Mouse (Mus musculus): ENCODE results near the gene Kat2b. TPM values are rescaled to one million over a fixed set of nuclear protein-coding genes. Genes with fewer than 3 reads are reported as not detected.
"Not testable (repeated sequence)": the region's sequence is repeated elsewhere in the genome, so short reads cannot be mapped to it uniquely, and the experiment has no call there.

The Kat2b gene
- polyA plus RNA-seq, 1 experiment from 2014 or later, result 5.8 TPM

GRCm38 (mm10) chr17:53656369-53656860 lies 89.8 kb downstream of the Kat2b start:
- 66% methylated on average over 6 of the region's 6 CpGs for WGBS
- no peaks in the 10 kb centered on the region for H3K27me3 ChIP-seq
- ATAC-seq (ENCODE audit: low FRiP score, low read depth), result no peak; the same call in 1 of the 2 replicates
- no peak overlapping the region for H3K9ac ChIP-seq
- H3K4me2 ChIP-seq (replicated peaks), result no peak overlapping the region
- no peak overlapping the region for H3K4me3 ChIP-seq
- no peaks in the 10 kb centered on the region for H3K4me1 ChIP-seq
- H3K27ac ChIP-seq, result no peak overlapping the region
- H3K36me3 ChIP-seq, result peaks cover 47% of the 10 kb centered on the region
- H3K9me3 ChIP-seq, result no peaks in the 10 kb centered on the region

DNA sequence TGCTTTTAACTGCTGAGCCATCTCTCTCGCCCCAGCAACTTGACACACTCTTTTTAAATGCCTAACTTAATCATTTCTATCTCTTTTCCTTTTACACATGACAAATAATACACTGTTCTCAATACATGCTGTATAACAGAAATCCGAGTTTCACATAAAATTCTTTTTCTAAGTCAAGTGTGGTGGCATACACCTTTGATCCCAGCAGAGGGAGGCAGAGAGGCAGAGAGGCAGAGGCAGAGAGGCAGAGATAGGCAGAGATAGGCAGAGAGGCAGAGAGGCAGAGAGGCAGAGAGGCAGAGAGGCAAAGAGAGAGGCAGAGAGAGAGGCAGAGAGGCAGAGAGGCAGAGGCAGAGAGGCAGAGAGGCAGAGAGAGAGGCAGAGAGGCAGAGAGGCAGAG lies 90.7 kb downstream of the Kat2b start:
- ATAC-seq (ENCODE audit: low FRiP score, low read depth); H3K4me2 ChIP-seq (replicated peaks); H3K9ac ChIP-seq; H3K4me3 ChIP-seq; H3K27me3 ChIP-seq; H3K27ac ChIP-seq; H3K4me1 ChIP-seq; H3K9me3 ChIP-seq: not testable (repeated sequence)
- WGBS, result 68% methylated on average over 2 of the region's 2 CpGs
- H3K36me3 ChIP-seq, result peaks cover 54% of the 10 kb centered on the region

DNA sequence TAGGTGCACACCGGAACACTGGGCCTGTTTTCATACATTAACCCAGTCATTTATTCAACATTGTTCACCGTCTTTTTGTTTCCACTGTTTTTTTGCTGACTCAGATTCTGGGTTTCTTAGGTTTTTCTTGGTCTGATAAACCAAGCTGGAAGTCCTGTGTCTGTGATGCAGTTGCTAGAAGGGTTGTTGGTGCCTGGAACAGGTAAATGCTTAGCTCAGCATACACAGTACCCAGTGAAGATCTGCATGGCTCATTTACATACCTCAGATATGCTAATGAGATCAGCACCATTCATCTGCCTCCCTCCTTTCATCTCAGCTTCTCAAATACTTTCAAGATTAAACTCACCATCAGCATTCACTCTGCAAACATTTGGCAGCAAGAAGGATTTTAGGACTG lies 92.0 kb downstream of the Kat2b start:
- H3K27me3 ChIP-seq, result no peaks in the 10 kb centered on the region
- H3K4me2 ChIP-seq (replicated peaks), result no peak overlapping the region
- no peak for ATAC-seq (ENCODE audit: low FRiP score, low read depth)
- H3K4me3 ChIP-seq, result no peak overlapping the region
- H3K4me1 ChIP-seq, result no peaks in the 10 kb centered on the region
- H3K9me3 ChIP-seq, result no peaks in the 10 kb centered on the region
- H3K27ac ChIP-seq, result no peak overlapping the region
- no peak overlapping the region for H3K9ac ChIP-seq
- peaks cover 44% of the 10 kb centered on the region for H3K36me3 ChIP-seq
- 84% methylated on average over 2 of the region's 2 CpGs for WGBS

DNA sequence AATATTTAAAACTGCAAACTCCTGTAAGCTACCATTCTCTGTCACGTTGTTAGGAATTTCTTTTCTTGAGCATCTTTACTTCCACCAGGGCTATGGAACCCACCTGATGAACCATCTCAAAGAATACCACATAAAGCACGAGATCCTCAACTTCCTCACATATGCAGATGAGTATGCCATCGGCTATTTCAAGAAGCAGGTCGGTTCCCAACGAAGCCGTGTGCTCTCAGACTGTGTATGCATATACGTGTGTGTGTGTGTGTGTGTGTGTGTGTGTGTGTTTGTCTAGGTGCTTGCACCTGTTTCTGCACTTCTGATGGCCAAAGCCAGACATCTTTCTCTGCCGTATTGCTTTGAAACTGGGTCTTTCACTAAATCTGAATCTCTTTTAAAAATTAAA lies 92.6 kb downstream of the Kat2b start:
- Histone ChIP-seq H3K9me3 (no peaks in the 10 kb centered on the region), H3K4me3 (no peak overlapping the region), H3K36me3 (peaks cover 43% of the 10 kb centered on the region), H3K27me3 (no peaks in the 10 kb centered on the region), H3K27ac (no peak overlapping the region), H3K9ac (no peak overlapping the region), H3K4me2 (replicated peaks) (no peak overlapping the region), H3K4me1 (no peaks in the 10 kb centered on the region)
- ATAC-seq (ENCODE audit: low FRiP score, low read depth), result no peak
- WGBS, result 83% methylated on average over 8 of the region's 8 CpGs

DNA sequence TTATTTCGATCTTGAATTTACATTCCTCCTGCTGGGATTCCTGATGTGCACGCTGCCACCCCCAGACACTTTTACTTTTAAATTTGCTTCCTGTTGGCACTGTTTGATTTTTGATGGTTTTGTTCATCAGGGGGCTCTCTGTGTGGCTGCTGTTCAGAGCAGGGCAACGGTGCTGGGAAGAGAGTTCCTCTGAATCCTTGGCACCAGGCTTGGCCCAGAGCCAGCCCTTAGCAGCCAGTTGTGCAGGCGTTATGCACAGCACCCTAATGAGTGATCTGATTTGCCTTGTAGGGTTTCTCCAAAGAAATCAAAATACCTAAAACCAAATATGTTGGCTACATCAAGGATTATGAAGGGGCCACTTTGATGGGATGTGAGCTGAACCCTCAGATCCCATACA lies 93.1 kb downstream of the Kat2b start:
- no peak overlapping the region for H3K4me3 ChIP-seq
- no peak overlapping the region for H3K4me2 ChIP-seq (replicated peaks)
- ATAC-seq (ENCODE audit: low FRiP score, low read depth), result no peak
- no peaks in the 10 kb centered on the region for H3K4me1 ChIP-seq
- peaks cover 41% of the 10 kb centered on the region for H3K36me3 ChIP-seq
- no peaks in the 10 kb centered on the region for H3K27me3 ChIP-seq
- H3K9me3 ChIP-seq, result no peaks in the 10 kb centered on the region
- 71% methylated on average over 4 of the region's 4 CpGs for WGBS
- H3K27ac ChIP-seq, result no peak overlapping the region
- no peak overlapping the region for H3K9ac ChIP-seq

DNA sequence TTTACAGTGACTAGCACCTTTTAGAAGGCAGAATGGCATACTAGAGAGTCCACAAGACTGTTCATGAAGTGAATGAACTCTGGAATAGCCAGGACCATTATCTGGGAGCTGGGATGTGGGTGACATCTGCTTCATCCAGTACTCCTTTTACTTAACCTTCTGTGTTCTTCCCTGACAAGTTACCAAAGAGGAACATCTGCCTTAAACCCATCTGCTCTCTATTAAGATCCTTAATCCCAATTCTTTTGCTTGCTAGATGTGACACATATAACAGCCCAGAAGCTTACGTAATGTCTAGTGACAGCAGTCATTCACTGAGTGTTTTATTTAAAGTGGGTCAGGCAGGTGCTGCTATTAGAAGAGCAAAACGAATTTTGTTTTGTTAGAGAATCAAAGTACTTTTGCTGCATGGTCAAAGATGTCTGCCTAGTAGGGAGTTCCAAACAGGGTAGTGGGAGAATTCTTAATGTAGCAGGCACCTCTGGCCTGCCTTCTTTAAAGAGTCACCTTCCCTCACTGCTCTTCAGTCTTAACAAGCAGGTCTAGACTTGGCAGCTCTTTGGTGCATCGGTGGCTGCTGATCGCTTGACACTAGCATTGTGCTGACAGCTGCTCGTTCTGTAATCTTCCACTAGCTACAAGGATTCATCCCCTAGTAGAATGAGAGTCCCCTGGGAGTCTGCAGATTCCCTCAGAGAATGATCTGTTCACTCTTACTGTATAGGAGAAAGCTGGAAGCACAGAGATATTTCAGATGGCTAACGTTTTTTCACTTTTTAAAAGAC lies 94.6 kb downstream of the Kat2b start:
- H3K9me3 ChIP-seq, result no peaks in the 10 kb centered on the region
- WGBS, result 80% methylated on average over 6 of the region's 6 CpGs
- peaks cover 47% of the 10 kb centered on the region for H3K36me3 ChIP-seq
- no peak overlapping the region for H3K9ac ChIP-seq
- H3K4me1 ChIP-seq, result no peaks in the 10 kb centered on the region
- H3K27me3 ChIP-seq, result no peaks in the 10 kb centered on the region
- H3K4me3 ChIP-seq, result no peak overlapping the region
- no peak overlapping the region for H3K4me2 ChIP-seq (replicated peaks)
- no peak overlapping the region for H3K27ac ChIP-seq
- no peak for ATAC-seq (ENCODE audit: low FRiP score, low read depth)

DNA sequence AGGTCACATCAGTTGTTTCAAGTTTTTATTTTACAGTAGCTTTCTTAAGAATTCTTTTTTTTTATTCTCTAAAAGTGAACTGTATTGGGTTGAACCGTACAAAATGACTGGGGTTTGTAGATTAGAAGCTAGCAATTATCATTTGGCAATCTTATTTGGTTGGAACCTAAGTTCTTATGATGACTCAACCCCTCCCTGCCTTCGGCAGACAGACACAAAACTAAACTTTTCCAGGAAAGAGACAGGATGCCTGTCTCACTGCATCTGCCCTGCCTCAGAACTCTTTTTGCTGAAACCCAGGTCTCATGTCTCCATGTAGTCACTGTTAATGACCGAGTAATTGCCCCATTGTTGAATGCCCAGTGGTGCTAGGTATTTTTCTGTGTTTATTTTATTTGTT lies 97.6 kb downstream of the Kat2b start:
- no peak overlapping the region for H3K27ac ChIP-seq
- H3K27me3 ChIP-seq, result no peaks in the 10 kb centered on the region
- H3K4me2 ChIP-seq (replicated peaks), result no peak overlapping the region
- WGBS, result 86% methylated on average over 3 of the region's 3 CpGs
- H3K4me3 ChIP-seq, result no peak overlapping the region
- H3K9ac ChIP-seq, result no peak overlapping the region
- H3K36me3 ChIP-seq, result peaks cover 62% of the 10 kb centered on the region
- H3K4me1 ChIP-seq, result no peaks in the 10 kb centered on the region
- ATAC-seq (ENCODE audit: low FRiP score, low read depth), result no peak
- H3K9me3 ChIP-seq, result no peaks in the 10 kb centered on the region

DNA sequence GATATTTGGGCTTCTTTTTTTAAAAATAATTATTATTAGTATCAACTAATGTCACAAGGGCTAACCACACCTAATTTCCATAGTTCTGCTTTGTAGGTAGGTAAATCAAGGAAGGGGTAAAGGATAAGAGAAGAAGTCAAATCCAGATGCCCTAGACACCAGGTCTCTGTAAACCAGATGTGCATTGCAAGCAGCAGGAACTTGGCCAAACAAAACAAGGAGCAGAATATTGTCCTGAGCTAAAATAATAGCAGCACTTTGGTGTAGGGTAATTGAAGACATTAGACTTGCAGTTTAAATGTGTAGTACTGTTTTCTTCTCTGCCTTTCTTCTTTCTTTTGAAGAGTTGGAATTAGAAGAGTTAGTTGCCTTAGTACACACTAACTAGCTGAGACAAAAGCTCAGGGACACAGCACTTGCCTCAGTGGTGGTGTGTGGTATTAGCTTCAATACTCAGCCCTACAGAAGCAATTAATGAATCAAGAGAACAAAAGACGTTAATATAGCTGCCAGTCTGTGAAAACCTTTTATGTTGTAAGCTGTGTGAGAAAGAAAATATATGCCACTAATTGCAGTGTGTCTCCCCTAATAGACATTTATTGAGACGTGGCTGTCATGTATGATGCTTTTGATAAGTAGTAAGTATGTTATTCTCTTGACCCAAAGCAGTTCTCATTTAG lies 98.2 kb downstream of the Kat2b start:
- no peak overlapping the region for H3K4me2 ChIP-seq (replicated peaks)
- H3K27me3 ChIP-seq, result no peaks in the 10 kb centered on the region
- peaks cover 67% of the 10 kb centered on the region for H3K36me3 ChIP-seq
- H3K4me1 ChIP-seq, result no peaks in the 10 kb centered on the region
- H3K9me3 ChIP-seq, result no peaks in the 10 kb centered on the region
- H3K4me3 ChIP-seq, result no peak overlapping the region
- no peak for ATAC-seq (ENCODE audit: low FRiP score, low read depth)
- no peak overlapping the region for H3K9ac ChIP-seq
- 68% methylated on average over 2 of the region's 2 CpGs for WGBS
- H3K27ac ChIP-seq, result no peak overlapping the region

- no peak for ATAC-seq (ENCODE audit: low FRiP score, low read depth)
- Histone ChIP-seq H3K27me3 (no peaks in the 10 kb centered on the region), H3K4me2 (replicated peaks) (no peak overlapping the region), H3K9ac (no peak overlapping the region), H3K9me3 (no peaks in the 10 kb centered on the region), H3K36me3 (peaks cover 70% of the 10 kb centered on the region), H3K4me1 (no peaks in the 10 kb centered on the region), H3K27ac (no peak overlapping the region), H3K4me3 (no peak overlapping the region)
- 89% methylated on average over 8 of the region's 8 CpGs for WGBS
These were observed 103.8 kb downstream of the Kat2b start for GRCm38 (mm10) chr17:53670453-53670852.

DNA sequence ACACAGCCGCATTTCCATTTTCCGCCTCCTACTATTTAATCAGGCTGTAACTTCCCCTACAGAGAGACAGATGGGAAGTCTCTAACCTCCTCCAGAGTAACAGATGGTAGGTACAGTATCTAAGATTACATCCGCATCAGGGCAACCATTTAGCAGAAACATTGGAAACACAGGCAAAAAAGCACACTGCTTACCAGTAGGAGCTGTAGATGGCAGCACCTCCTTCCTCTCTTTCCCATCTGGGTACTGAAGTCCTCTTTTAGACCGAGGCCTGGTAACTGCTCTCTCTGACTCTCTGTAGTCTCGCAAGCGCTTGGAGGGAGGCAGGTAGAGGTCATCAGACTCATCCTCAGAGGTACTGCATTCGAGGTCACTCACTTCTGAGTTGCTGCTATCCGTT lies 112.1 kb downstream of the Kat2b start:
- ATAC-seq (ENCODE audit: low FRiP score, low read depth), result no peak
- Histone ChIP-seq H3K36me3 (peaks cover 66% of the 10 kb centered on the region), H3K9ac (no peak overlapping the region), H3K4me1 (no peaks in the 10 kb centered on the region), H3K4me3 (no peak overlapping the region), H3K27me3 (no peaks in the 10 kb centered on the region), H3K4me2 (replicated peaks) (no peak overlapping the region), H3K9me3 (no peaks in the 10 kb centered on the region), H3K27ac (no peak overlapping the region)
- 86% methylated on average over 8 of the region's 8 CpGs for WGBS

- H3K9ac ChIP-seq, result peak overlapping the region; percentile 72
- H3K4me2 ChIP-seq (replicated peaks), result peak overlapping the region; percentile 67
- H3K36me3 ChIP-seq, result peaks cover 28% of the 10 kb centered on the region
- H3K4me3 ChIP-seq, result peak overlapping the region; percentile 68
- peaks cover 11% of the 10 kb centered on the region for H3K4me1 ChIP-seq
- no peaks in the 10 kb centered on the region for H3K27me3 ChIP-seq
- ATAC-seq (ENCODE audit: low FRiP score, low read depth), result no peak
- H3K27ac ChIP-seq, result no peak overlapping the region
- 19% methylated on average over 1 of the region's 1 CpGs for WGBS
- H3K9me3 ChIP-seq, result no peaks in the 10 kb centered on the region
These were observed 121.7 kb downstream of the Kat2b start for GRCm38 (mm10) chr17:53688321-53688720.

- ATAC-seq (ENCODE audit: low FRiP score, low read depth), result peak; percentile 99
- Histone ChIP-seq H3K4me2 (replicated peaks) (peak within 1 kb of the TSS; percentile 67), H3K27me3 (no peaks in the 10 kb centered on the region), H3K4me3 (peak within 1 kb of the TSS; percentile 68), H3K27ac (peak within 1 kb of the TSS; percentile 96), H3K4me1 (peaks cover 11% of the 10 kb centered on the region), H3K9me3 (no peaks in the 10 kb centered on the region), H3K36me3 (peaks cover 24% of the 10 kb centered on the region), H3K9ac (peak within 1 kb of the TSS; percentile 76)
- under 1% methylated on average over 78 of the region's 78 CpGs for WGBS
These were observed 122.5 kb downstream of the Kat2b start, which contains the start of gene Sgo1 for GRCm38 (mm10) chr17:53688877-53689802. Gene Sgo1, minus strand, starts transcription at chr17:53689333.

All from limb, embryonic 13.5 days (tissue).